Mouse (Mus musculus) small intestine, adult 2 months (tissue): ENCODE measurements at regions not wholly inside any gene's neighbourhood (a gene's known extent, or its start where the extent isn't known, plus 50 kb on each side); places are given as distances from the start of the nearest gene placed in this dataset.

ENCODE experiments used
- H3K27ac ChIP-seq: fragments of 200-500 bp; 2 replicates; pipeline ENCODE4 v1.5.1; 2012; ENCODE audit warnings: low read depth, low read length, control low read depth, inconsistent platforms; ENCODE audit not compliant: insufficient read depth
- H3K27me3 ChIP-seq: fragments of 200-500 bp; 2 replicates; pipeline ENCODE4 v1.6.1; 2012; ENCODE audit warnings: mild to moderate bottlenecking, moderate library complexity, low read length, inconsistent platforms; ENCODE audit not compliant: control insufficient read depth, insufficient read depth
- H3K36me3 ChIP-seq: fragments of 200-500 bp; 2 replicates; pipeline ENCODE4 v1.6.1; 2012; ENCODE audit warnings: mild to moderate bottlenecking, low read length, control low read depth, inconsistent platforms; ENCODE audit not compliant: control insufficient read depth, insufficient read depth
- H3K4me1 ChIP-seq: fragments of 200-500 bp; 2 replicates; pipeline ENCODE4 v1.6.1; 2012; ENCODE audit warnings: low read length, inconsistent platforms, mixed read lengths; ENCODE audit not compliant: control insufficient read depth, insufficient read depth, insufficient read length
- H3K4me3 ChIP-seq: fragments of 200-500 bp; 2 replicates; pipeline ENCODE4 v1.5.1; 2012; ENCODE audit warnings: low read depth, mild to moderate bottlenecking, control low read depth, inconsistent platforms, low read length, moderate library complexity
- CTCF ChIP-seq: fragments of 200-500 bp; IDR thresholded peaks from 2 replicates; pipeline ENCODE4 v1.5.1; 2012; ENCODE audit warnings: low read depth, mild to moderate bottlenecking, control low read depth, inconsistent platforms, low read length, moderate library complexity, mixed read lengths; ENCODE audit not compliant: insufficient replicate concordance, insufficient read length; ENCODE audit errors: extremely low read depth
- POLR2A ChIP-seq: fragments of 200-500 bp; IDR thresholded peaks from 2 replicates; pipeline ENCODE4 v1.6.1; 2012; ENCODE audit warnings: low read depth, mild to moderate bottlenecking, control low read depth, inconsistent platforms, low read length, moderate library complexity
- WGBS: fragments of 180-500 bp; shearing (Covaris S2); methylation state at CpG from one replicate; pipeline ENCODE4 v1.1.7; 2018; 5-methylcytosine and 5-hydroxymethylcytosine counted together

GRCm38 (mm10) chr4:142292760-142293159 is 53.6 kb upstream of the Kazn start:
- Histone ChIP-seq H3K27ac (no peak overlapping the region), H3K27me3 (no peaks in the 10 kb centered on the region), H3K4me1 (no peaks in the 10 kb centered on the region), H3K36me3 (no peaks in the 10 kb centered on the region), H3K4me3 (no peak overlapping the region)
- no peak for TF ChIP-seq POLR2A
- no peak for TF ChIP-seq CTCF
- 72% methylated on average over 7 of the region's 7 CpGs for WGBS

- Histone ChIP-seq H3K27ac (no peak overlapping the region), H3K27me3 (no peaks in the 10 kb centered on the region), H3K36me3 (no peaks in the 10 kb centered on the region), H3K4me1 (no peaks in the 10 kb centered on the region), H3K4me3 (no peak overlapping the region)
- TF ChIP-seq POLR2A (no peak), CTCF (no peak)
- 82% methylated on average over 9 of the region's 9 CpGs for WGBS
Measured at GRCm38 (mm10) chr4:142292334-142292733, 53.1 kb upstream of the Kazn start.

GRCm38 (mm10) chr4:142291366-142291765 is 52.2 kb upstream of the Kazn start:
- TF ChIP-seq CTCF, result no peak
- TF ChIP-seq POLR2A, result no peak
- no peaks in the 10 kb centered on the region for H3K27me3 ChIP-seq
- no peaks in the 10 kb centered on the region for H3K4me1 ChIP-seq
- H3K36me3 ChIP-seq, result no peaks in the 10 kb centered on the region
- whole genome bisulfite sequencing, result 78% methylated on average over 3 of the region's 3 CpGs
- H3K4me3 ChIP-seq, result no peak overlapping the region
- H3K27ac ChIP-seq, result no peak overlapping the region
